Mouse (Mus musculus): ENCODE data around the gene Cyp2j12.
"Not testable (repeated sequence)": the region's sequence is repeated elsewhere in the genome, so short reads cannot be mapped to it uniquely, and the experiment has no call there.

DNA sequence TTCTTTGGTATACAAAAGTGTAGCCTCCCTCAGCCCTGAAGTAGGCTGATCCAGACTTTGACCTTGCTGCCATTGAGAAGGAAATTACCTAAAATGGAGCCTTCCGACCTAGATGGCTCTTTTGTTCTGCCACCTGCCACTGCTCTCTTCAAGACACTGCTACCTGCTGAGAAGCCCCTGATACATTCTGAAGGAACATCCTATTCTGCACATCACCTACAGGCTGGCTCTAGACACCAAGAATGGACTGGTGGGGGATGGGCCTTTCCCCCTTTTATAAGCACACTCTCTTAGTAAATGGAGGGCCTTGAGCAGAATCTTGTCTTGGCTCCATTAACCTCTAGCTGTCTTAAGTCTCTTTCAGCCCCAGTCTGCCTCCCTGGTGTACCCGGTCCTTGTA lies 43.8 kb upstream of the Cyp2j12 start:
- TF ChIP-seq HCFC1 (IDR thresholded peaks at IDR 0.05; ENCODE audit: borderline replicate concordance, insufficient read depth, low read length); ZC3H11A (IDR thresholded peaks at IDR 0.05; ENCODE audit: borderline replicate concordance, low read depth, low read length): not testable (repeated sequence)

Data from ES-E14 (cell line).